Mouse (Mus musculus) cortical plate, adult 2 months (tissue): ENCODE measurements around the gene F830045P16Rik.
"Not testable (repeated sequence)": the region's sequence is repeated elsewhere in the genome, so short reads cannot be mapped to it uniquely, and the experiment has no call there.

Experiments used
- CTCF ChIP-seq: fragments of 200-500 bp; IDR thresholded peaks from 2 replicates; pipeline ENCODE4 v1.5.1; 2011; ENCODE audit warnings: mild to moderate bottlenecking, control low read depth, low read length; ENCODE audit not compliant: insufficient read depth; ENCODE audit errors: extremely low read depth
- POLR2A ChIP-seq: fragments of 200-500 bp; IDR thresholded peaks from 2 replicates; pipeline ENCODE4 v1.6.1; 2011; ENCODE audit warnings: mild to moderate bottlenecking, low read length, control low read depth; ENCODE audit not compliant: insufficient read depth; ENCODE audit errors: extremely low read depth

DNA sequence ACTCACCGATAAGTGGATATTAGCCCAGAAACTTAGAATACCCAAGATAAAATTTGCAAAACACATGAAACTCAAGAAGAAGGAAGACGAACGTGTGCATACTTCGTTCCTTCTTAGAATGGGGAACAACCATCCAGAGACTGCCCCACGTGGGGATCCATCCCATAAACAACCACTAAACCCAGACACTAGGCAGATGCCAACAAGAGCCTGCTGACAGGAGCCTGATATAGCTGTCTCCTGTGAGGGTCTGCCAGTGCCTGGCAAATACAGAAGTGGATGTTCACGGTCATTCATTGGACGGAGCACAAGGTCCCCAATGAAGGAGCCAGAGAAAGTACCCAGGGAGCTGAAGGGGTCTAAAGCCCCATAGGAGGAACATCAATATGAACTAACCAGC, 24.3 kb downstream of the F830045P16Rik start:
- TF ChIP-seq CTCF, POLR2A: not testable (repeated sequence)
